Mouse (Mus musculus) urinary bladder, postnatal 10 days (tissue): ENCODE results near the gene Olfr322.
"Not testable (repeated sequence)": the region's sequence is repeated elsewhere in the genome, so short reads cannot be mapped to it uniquely, and the experiment has no call there.

Experiments used
- DNase-seq: peaks from one replicate; pipeline ENCODE4 v3.0.0; 2022; ENCODE audit warnings: low spot score

Gene Olfr322

DNA sequence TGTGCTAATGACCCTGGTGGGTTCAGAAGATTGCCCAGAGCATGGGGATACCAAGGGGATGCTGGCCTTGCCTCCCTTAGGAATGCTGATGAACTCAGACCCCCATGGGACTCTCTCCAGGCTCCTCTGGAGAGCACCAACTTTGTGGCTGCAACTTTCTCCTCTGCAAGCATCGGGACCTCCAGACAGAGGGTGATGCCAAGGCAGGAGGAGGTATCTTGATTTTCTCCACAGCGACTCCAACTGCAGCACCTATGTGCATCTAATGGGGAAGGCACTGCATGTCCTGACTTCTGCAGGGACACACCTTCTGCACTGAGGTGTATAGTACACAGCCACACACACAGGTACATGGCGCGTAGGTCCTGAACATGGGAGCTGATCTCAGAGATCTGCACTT lies at the start of gene Olfr322:
Olfr322 (plus strand) TSS at position 187 of the 400 bp plus-strand sequence.
- no peak for DNase-seq

DNA sequence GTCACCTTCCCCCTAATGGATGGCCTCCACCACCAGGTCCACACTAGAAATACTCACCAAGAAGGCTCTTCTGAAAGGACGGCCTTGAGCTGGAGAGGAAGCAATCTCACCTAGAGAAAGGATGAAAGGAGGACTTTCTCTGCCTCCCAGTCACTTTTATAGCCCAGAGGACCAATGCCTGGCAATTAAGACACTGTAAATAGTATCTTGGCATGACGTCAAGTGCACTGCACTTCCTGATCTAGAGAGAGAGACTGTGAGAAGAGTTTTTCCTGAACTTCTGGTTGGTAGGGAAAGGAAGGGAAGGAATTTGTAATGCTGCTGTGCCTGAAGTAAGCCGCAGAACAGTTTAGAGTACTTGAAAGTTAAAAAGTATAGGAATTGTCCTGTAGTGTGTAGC lies 45.2 kb upstream of the Olfr322 start:
- DNase-seq, result no peak

DNA sequence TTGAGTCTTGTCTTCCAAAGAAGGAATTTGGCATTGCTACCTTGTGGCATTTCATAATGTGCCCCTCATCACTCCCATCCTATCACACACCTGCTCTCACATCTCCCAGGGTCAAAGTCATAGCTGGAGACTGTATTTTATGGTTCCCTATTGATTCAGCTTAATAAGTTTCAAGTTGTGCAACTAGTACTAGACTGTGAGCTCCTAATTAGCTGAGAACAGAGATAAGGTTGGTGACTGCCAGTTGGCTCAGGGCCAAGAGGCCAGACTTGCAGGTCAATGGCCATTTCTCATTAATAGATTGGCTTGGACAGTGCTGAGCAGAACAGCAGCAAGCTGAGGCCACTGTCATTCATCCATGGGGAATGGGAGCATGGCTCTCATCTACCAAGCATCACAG lies 44.1 kb upstream of the Olfr322 start:
- no peak for DNase-seq

DNA sequence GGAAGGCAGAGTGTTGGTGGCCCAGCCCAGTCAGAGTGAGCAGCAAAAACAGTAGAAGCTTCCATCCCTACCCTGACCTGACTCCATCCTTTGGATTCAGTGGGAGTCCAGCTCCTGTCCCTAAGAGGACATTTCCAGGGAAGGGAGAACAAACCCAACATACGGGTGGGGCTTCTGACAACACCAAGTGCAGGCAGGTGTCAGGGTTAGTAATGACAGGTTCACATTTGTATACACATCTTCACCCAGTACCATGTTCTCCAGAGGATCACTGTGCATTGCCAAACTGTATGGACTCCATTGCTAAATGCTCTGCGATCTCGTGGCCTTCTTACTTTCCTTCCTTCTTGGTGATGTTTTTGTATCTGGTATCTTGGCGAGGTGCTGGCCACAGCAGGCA lies 42.6 kb upstream of the Olfr322 start, which contains the start of gene 2210407C18Rik:
2210407C18Rik (minus strand) TSS at position 101 of the 400 bp plus-strand sequence.
- DNase-seq, result no peak

DNA sequence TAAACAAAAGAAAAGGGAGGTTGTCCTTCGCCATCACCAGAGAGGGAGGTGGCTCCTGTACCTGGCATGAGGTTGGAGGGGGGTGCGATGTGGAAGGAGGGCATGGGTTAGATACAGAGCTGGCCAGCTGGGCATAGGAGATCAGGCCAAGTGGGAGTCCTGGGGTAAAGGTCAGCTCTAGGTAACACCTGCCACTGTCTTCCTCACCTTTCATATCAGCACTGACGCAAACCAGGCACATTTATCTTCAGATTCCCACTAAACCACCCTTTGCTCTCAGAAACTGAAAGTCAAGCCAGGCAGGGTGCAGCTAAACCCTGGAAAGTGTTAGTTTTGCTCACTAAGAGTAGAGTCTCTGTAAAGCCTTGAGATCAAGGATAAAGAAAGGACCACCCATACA lies 40.2 kb upstream of the Olfr322 start:
- DNase-seq, result no peak

DNA sequence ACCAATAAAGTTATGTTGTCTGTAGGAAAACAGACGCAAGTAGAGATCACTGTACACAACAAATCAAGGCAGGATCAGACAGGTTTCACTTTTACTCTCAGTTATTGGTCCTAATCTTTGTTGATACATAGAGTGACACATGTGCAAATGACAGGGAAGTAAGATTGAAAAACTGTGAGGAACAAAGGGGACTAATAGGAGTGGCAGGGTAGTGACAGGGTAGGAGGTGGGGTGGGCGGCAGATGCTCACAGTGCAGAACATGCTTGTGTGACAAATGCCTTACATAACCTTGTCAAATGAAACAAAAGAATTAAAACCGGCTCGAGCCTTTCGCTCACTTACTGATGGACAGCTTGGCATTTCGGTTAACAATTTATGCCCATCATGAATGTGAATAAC lies 39.8 kb upstream of the Olfr322 start:
- DNase-seq, result no peak

DNA sequence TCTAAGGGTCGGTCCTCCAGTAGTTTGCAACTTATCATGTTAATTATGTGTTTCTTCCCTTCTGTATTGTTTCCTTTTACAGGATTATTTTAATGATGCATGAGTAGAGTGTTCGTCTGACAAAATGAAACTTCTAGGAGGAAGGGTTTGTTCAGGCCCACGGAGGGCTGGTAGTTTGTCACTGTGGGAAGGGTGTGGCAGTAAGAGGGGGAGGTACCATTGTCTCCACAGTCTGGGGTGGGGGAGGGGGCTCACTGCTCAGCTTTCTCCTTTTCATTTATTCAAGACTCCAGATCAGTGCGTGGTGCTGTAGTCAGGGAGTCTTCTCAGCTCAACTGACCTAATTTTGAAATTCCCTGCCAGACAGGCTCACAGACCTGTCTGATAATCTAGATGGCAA lies 32.4 kb upstream of the Olfr322 start:
- no peak for DNase-seq

DNA sequence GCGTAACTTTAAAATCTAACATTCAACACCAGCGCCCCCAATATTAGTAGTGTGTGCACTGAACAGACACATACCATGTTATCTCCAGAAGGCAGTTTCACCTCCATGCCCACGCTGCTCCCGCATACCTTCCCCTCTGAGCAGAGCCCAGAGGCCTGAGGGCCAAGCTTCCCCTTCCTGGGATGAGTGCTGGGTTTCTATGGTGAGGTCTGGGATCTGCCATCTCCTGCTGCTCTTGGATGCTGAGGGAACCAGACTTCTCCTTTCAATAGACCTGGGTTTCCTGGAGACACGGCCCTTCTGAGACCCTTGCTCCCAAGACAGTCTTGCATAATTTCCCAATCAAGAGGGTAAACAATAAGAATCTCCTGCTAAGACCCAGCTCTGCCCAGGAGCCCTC lies 28.2 kb upstream of the Olfr322 start, which contains the start of gene Olfr323:
Olfr323 (minus strand) TSS at position 101 of the 400 bp plus-strand sequence.
- no peak for DNase-seq

DNA sequence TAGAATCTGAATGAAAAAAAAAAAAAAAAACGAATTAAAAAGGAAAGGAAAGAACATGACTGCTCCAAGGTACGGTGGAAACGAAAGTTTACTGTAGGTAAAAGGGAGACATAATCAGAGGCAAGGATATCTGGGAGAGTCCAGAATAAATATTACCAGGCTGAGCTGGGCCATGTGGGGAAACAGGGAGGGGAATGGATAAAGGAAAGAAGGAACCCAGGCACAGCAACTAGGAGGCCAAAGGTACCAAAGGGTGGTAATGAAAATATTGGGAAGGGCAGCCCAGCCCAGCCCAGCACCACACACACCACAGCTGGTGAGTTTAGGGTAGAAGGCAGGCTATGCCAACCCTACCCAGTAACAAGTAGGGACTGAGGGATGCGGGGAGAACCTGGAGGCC lies 23.7 kb upstream of the Olfr322 start:
- DNase-seq, result no peak

DNA sequence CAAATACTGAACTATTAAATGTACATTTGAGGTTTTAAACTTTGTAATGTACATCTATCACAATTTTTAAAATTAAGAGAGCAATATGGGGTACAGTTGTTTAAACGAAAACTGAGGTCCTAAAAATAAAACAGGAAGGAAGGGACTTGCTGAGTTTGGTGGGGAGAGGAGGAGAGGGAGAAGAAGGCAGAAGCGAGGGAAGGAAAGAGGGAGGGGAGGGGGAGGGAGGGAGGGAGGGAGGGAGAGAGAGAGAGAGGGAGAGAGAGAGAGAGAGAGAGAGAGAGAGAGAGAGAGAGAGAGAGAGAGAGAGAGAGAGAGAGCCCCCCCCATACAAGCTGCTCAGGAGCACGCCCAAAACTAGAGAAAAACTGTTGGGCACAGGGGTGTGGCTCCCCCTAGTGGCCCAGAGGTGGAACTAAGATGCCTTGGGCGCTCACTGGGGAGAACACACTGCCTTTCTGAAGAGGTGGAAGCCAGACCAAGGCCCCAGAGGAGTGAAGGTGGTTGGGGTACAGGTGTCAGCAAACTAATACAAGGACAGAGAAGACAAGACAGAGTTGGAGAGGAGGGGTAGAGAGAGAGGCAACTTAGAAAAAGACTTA lies 22.1 kb upstream of the Olfr322 start:
- no peak for DNase-seq

DNA sequence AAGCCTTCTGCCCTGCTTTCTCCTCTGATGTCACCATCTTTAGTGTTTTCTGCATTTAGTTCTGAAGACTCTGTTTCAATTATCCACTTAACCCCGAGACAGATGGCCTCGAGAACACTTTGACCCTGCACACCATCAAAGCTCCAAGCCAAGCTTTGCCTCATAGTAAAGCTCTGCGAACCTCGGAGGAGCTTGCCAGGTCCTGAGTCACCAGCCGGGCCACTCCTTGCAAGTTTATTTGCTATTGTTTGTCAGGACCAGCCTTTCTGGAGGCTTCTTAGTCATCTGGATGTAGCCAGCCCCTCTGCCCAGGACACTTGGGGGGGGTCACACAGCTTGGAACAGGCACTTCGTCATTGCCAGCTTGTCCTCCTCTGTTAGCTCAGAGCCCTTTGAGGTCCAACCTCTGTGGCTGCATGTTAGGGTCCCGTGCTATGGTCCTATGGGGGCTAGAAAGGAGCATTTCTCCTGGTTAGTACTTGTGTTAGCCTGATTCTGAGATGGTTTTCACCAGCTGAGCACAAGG lies 20.3 kb upstream of the Olfr322 start:
- no peak for DNase-seq

DNA sequence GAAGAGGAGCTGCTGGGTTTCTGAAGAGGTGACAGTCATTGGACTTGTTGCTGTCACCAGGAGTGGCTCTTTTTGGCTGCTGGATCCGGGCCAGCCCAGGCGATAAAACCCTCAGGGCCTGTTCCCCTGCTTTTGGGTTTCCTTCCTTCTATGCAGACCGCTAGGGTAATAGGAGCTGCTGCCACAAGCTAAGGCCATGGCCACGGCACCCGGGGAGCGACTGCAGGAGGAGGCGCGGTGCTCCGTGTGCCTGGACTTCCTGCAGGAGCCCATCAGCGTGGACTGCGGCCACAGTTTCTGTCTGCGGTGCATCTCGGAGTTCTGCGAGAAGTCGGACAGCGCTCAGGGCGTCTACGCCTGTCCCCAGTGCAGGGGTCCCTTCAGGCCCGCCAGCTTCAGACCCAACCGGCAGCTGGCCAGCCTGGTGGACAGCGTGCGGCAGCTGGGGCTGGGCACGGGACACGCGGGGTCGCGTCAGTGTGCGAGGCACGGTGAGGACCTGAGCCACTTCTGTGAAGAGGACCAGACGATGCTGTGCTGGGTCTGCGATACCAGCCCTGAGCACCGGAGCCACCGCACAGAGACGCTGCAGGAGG lies 18.2 kb upstream of the Olfr322 start, which contains the start of gene Trim58:
Trim58 (plus strand) TSS at position 194 of the 596 bp plus-strand sequence.
- no peak for DNase-seq

DNA sequence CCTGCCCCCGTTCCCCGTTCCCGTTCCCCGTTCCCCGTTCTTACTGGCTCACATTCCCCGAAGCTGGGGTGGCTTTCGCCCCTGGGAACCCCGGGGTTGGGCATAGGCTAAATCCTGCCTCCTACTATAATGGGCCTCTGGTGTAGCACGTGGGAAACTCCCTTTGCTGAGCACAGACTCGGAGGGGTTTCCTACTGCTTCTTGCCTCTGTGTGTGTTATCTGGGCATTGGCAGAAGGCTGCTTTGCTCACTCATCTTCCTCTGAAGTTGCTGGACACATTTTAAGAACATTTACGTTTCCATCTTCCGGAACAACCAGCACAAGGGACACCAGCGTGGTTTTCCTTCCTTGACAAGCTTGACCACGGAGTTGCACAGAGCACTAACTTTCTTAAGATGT lies 17.5 kb upstream of the Olfr322 start:
- DNase-seq, result no peak

DNA sequence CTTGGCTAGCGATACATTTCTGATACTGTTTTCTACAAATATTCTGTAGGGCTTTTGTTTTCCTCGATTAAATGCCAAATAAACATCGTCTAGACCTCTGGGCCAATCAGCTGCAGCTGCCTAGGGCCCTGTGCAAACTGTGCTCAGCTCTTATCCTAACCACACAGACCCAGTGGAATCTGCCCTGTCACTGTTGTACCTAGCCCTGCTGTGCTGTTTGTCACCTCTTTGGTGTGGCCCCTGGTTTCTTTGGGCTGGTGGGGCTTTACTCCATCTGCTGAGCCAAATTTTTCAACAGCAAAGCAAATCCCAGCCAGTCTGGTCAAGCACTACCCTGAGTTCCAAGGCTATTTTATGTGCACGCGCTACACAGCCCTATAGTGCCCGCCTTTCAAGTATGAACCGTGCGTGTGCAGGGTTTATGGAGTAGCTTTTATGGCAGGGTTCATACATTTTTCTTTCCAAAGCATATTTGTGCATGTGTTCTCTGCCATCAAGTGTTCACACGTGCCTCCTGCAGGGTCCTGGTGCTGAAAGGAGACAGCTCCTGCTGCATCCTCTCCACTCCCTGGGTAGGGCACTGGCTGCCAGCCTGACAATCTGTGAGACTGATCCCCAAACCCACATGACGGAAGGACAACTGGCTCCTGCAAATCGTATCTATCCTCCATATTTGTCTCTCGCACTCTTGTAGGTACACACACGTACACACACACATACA lies 16.8 kb upstream of the Olfr322 start:
- DNase-seq, result no peak

DNA sequence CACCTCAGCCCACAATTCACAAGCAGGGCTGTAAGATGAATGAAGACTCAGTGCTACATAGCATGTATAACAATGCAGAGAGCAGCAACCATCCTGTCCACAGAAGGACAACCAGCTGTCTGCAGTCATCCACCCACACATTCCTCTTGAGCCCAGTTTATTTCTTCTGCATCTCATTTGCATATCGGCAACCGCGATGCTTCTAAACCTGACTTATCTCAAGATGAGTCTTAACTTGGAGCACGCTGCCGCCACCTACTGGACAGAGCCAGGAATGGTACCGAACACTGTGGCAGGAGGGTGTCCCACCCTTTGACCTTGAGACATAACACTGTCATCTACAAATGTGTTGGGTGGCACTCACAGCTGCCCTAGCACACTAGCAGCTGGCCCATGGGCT lies 15.2 kb upstream of the Olfr322 start:
- no peak for DNase-seq

DNA sequence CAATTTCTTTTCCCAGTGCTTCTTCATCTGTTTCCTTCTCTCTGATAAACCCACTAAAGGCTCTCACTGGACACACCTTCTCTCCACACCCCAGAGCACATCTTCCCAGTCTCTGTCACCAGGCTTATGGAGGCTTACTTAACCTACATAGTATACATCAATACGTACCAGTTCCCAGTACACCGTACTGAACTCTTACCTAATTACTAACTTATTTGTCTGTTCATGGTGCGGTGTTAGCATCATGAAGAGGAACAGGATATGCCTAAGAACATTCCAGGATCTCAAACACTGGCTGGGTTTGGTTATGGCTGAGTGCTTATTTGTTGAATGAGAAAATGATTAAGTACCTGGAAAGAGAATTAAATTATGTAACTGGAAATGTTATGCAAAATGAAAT lies 3.4 kb upstream of the Olfr322 start:
- DNase-seq, result no peak

DNA sequence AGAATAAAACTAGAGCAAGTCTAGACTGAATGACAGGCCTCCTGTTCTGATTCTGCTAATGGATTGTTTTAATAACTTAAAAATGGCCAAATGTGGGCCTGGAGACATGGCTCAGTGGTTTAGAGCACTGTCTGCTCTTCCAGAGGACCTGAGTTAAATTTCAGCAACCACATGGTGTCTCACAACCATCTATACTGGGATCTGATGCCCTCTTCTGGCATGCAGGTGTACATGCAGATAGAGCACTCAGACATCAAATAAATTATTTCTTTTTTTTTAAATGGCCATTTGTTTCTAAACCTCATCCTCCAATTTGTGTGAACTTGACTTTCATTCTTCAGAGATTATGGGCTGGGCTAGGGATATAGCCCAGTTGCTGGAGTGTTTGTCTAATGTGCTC lies 10.7 kb downstream of the Olfr322 start:
- no peak for DNase-seq

DNA sequence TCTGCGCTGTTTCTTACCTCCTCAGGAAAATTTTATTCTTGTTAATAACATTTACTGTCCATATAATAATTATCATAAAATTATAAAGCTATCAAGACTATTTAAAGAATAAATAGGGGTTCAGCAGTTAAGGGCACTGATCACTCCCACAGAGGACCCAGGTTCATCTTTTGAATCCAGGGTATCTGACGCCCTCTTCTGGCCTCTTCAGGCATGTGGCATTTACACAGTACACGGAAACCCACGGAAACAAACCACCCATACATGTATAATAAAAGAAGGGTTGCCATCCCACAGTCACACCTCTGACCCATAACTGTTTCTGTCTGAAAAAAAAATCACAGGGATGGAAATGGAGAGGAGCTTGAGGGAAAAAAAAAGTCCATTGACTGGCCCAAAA lies 13.2 kb downstream of the Olfr322 start:
- no peak for DNase-seq

DNA sequence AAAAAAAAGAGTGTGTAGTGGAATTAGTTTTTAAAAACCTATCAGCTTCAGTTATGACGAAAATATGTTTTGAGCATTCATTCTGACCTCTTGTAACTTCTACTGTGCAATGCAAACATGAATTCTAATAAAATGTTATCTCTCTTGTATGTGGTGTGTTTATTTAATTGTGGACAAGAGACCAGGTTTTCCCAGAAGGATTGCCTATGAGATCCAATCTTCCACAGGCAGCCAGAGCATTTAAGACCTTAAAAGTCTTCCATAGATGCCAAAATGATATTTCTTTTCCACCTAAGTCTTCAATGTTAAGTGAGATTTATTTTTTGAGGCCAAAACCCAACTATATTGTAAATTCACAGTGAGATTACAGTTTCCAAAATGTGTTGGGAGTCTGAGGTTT lies 22.2 kb downstream of the Olfr322 start, which contains the start of gene Olfr320:
Olfr320 (plus strand) TSS at position 301 of the 400 bp plus-strand sequence.
- no peak for DNase-seq

DNA sequence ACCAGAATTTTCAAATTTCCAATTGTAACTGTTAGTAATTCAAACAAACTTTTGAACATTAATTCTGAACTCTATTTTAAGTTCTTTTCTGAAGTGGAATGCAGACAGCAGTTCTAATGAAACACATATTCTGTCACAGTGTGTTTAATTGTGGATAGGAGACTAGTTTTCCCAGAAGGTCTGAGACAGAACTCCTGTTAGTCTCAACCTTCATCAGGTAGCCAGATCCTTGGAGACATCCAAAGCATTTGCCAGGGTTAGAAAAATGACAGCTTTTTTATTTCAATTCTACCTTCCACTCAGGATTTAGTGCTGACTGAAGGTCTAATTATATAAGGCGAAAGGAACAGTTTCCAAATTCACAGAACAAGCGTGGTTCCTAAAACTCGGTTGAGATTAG lies 40.3 kb downstream of the Olfr322 start, which contains the start of gene Olfr319:
Olfr319 (plus strand) TSS at position 301 of the 400 bp plus-strand sequence.
- DNase-seq, result no peak

DNA sequence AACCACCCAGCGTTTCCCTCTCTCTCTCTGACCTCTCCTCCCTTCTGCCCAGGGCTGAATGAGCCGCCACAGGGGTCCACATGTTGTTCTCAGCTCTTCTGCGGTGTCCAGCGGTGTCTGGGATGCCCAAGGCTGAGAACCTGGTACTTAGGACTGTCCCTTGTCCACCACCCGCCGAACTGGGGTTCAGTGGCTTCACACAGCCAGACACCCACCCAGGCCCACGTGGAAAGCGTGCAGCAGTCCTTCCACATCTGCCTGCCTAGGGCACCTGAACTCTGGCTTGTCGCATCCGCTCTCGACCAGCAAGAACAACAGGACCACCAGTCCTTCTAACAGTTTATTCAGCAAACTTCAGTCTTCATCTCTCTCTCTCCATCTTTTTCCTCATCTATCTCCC lies 50.5 kb downstream of the Olfr322 start:
- DNase-seq, result no peak

DNA sequence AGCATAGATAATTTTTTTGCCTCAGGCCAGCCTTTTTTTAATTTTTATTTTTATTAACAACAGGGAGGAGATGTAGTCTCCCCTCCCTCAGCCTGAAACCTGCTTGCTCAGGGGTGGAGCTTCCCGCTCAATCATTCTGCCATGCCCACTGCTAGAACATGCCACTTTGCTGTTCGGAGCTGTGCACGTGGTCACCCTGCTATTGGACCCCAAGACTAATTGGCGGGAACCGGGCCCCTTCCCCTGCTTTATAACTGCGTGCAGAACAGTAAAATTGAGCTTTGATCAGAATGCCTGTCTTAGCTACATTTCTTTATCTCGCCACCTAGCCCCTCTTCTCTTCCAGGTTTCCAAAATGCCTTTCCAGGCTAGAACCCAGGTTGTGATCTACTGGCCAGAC lies 59.1 kb downstream of the Olfr322 start:
- DNase-seq, result not testable (repeated sequence)
